Mouse (Mus musculus) gastrocnemius, adult 18-20 months (tissue): ENCODE results near the gene Brinp3. TPM values are rescaled to one million over a fixed set of nuclear protein-coding genes. Genes with fewer than 3 reads are reported as not detected.
"Not testable (repeated sequence)": the region's sequence is repeated elsewhere in the genome, so short reads cannot be mapped to it uniquely, and the experiment has no call there.

Source experiments
- DNase-seq: peaks from one replicate; pipeline ENCODE4 v3.0.0; 2021; ENCODE audit warnings: low spot score
- long read RNA-seq, 2 experiments: library from polyadenylated mRNA; stranded (forward); transcript quantifications; one replicate each; pipeline ENCODE4 v2.0.0; 2021
- total RNA-seq, 2 experiments: library from RNA; stranded (reverse); gene quantifications; 2 replicates each; pipeline ENCODE4 v1.2.3; 2021

Brinp3 gene
- total RNA-seq, result not detected
- long read RNA-seq, experiment 1, result 0 reads
- long read RNA-seq, experiment 2, result 0 reads

GRCm38 (mm10) chr1:146494681-146495331, at the start of gene Brinp3:
Brinp3 (plus strand) TSS chr1:146494760.
- no peak for DNase-seq

DNA sequence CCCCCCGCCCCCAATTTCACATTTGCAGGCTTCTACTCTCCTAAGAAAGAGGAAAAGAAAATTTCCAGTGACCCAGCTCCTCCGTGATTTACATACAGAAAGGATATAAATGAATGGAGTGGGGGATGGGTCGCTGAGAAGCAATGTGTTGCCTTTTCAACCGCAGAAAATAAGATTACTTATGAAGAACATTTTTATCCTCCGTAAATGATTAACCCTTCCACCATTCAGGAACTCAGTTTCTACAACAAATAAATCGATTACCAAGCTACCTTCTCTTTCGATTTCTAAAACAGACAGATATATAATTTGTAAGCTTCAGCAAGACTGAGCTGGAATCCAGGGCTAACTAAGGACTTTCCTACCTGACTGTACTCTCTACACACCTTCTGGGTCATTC, 339 bp upstream of the Brinp3 start:
- no peak for DNase-seq

DNA sequence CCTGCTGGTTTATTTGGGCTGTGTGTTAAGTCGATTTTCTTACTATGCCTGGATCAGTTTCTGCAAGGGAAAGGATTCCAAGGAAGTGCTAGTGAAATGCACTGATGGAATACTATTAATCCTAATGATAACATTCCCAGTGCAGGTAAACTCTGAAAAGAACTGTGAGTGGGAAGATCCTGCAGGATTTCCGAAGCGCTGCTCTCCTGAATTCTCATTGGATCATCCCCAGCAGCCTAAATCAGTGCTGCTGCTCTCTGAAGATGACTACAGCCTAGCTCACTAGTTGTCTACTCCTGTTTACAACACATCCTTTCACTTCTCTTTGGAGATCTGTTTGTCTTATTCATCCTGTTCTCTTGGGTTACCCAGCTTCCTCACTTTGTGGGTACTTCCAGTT, 826 bp downstream of the Brinp3 start:
- DNase-seq, result no peak

- DNase-seq, result no peak
These were observed 3.0 kb downstream of the Brinp3 start for GRCm38 (mm10) chr1:146497381-146498081.

DNA sequence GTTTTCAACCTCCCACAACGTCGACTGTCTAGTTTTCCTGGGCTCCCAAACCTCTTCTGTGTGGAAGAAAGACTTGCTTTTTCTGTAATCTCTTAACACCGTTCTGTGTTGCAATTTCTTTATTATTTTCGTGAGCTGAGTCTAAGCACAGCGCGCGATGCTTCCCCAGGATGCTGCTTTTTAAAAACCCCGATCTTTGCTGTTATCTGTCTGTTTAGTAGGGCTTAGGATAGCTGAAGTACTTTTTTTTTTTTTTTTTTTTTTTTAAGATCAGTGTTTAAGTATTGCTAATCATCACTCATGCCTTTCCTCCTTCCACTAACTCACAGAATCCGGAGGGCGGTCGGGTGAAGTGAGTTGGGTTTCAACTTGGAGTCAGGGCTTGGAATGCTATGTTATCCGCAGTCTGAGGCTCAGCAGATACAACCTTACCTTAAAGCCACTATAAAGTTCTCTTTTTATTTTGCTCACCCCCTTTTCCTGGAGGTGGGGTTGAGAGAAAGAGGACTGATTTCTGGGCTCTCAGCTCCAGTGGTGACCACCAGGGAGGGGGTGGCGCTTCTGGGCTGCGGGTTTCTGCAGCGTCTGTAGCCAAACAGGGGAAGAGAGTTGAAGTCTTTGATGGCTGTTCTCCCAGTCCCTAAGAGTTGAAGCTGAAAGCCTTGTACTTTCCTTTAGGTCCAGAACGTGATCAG, 3.7 kb downstream of the Brinp3 start:
- no peak for DNase-seq

DNA sequence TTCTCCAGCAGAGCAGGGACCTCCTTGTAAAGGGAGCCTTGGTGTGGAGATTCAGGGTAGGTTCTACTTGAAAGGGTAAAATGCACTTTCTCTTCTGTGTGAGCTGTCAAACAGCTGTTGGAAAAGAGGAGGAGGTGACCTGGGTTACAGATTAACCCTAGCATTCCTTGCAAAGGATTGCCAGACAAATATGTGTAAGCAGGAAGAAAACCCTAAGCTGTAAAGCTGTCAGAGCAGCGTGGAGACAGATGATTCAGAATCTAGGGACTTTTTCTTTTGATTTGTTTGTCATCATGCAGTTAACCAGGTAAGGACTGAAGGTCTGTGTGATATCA, 4.2 kb downstream of the Brinp3 start:
- DNase-seq, result no peak

DNA sequence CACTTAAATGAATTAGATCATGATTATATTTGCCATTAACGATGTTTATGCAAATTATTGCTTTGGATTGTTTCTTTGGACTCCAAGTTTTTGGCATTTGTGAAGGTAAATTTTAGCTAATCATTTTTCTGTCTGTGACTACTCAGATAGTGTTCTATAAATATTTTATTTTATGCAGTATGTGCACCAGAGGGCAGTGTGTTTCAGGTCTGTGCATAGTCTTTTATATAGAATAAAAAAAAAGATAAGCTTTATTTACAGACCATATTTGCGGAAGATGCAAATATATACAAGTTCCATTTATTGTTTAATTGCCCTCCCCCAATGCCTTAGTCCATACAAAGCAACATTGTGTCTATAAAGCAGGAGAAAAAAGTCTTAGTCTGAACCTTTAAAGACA, 20.8 kb downstream of the Brinp3 start:
- DNase-seq, result no peak

DNA sequence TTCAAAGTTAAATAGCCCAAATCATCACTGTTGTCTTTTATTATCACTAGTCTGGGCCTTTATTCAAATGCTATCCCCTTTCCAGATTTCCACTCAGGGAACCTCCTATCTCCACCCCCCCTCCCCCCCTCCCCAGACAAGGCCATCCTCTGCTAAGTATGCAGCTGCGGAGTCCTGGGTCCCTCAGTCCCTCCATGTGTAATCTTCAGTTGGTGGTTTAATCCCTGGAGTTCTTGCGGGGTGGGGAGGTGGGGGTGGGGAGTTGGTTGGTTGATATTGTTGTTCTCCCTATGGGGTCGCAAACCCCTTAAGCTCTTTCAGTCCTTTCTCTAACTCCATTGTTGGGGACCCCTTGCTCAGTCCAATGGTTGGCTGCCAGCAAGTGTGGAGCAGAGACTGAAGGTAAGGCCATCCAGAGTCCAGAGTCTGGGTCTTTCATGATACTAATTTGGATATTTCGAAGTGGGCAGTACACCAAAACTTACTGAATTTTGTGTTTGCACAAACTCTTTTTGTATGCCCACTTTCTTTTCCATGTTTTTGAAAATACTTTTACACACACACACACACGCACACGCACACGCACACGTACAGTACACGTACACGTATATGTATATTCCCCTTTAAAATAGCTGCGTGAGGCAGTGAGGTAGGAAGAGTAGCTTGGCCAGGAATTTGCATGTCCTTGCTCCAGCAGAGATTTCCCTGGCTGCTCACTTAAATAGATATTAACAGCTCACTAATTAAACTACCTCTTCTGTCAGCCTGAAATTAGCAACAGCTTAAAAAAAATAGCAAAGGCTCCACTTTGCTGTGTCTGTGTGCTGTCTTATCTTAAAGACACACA, 29.4 kb downstream of the Brinp3 start:
- DNase-seq, result no peak

DNA sequence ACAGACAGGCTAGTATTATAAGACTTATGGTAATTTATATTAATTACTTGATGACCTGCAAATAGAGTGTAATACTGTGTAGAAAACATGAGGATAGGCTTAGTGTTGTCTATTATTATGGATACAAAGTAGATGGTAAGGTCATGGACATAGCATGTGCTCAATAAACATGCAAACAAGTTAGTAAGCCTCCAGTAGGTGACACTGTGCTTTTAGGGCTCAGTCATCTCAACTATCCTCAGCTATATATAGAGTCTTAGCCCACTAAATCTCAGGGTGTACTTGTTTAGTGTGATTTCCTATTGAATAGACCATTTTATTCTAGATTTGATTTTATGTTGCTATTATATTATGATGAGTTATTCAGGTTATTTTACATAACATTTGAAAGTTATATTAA, 34.0 kb downstream of the Brinp3 start:
- no peak for DNase-seq

DNA sequence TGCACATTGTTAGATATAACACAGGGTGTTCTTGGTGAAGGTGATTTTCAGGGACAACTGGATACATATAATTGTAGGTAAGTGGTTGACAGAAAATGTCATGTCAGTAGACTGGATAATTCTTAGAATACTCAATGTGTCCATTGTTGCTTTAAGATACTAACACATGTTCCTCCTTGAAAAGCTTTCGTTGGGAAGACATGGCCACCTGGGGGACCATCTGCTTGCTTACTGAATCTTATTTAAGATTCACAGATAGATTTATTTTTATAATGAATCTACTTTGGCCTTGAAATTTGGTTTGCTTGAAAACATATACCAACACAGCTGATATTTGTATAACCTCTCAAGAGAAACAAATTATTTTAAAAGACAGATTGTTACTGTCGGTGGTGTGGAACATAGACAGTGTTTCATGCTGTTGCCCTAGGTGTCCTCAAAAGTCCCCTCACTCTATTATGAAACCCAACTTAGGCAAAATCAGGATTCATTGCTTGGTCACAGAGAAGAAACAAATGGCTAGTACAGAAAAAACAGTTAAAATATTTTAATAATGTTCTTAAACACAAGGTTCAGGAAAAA, 52.4 kb downstream of the Brinp3 start:
- DNase-seq, result no peak

GRCm38 (mm10) chr1:146556982-146557381, 62.4 kb downstream of the Brinp3 start:
- no peak for DNase-seq

DNA sequence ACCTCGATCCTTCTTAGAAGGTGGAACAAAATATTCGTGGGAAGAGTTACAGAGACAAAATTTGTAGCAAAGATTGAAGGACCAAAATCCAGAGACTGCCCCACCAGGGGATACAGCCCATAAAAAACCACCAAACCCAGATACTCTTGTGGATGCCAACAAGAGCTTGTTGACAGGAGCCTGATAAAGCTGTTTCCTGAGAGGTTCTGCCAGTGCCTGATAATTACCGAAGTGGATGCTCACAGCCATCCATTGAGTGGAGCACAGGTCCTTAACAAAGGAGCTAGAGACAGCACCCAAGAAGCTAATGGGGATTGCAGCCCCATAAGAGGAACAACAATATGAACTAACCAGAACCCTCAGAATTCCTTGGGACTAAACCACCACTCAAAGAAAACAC, 67.6 kb downstream of the Brinp3 start:
- DNase-seq, result no peak

DNA sequence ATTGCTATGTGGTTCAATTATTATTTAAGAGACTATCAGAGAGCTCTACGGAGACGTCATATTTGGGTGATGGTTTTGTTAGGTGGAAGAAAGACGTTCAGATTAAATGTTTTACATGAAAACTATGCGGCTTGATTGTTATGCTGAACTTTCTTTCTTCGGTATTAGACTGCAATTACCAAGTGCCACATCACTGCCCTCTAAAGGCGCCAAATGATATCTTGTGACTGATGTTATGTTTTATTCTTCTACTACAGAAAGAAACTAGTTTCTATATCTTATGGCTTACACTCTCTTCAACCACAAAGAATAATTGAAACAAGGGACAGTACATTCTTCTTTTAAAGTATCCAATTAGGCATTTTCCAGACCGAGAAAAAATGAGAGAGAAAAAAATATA, 89.6 kb downstream of the Brinp3 start:
- no peak for DNase-seq

DNA sequence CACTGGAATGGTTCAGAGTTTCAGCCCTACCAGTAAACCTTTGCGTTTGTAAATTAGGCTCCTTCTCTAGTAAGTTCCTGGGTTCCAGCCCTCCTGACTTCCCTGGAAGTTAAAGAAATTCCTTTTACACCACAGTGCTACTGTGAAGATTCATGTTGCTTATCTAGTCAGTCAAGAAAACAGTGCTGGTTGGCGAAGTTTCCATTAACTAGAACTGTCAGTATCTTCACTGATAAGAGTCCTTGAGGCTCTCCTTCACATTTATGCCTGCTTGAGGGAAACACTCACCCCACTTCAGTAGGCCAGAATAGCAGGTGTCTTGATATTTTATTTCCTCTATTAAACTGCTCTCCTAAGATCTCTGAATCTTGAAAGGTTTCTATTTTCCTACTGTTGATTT, 138.3 kb downstream of the Brinp3 start:
- no peak for DNase-seq

- DNase-seq, result no peak
These were observed 162.7 kb downstream of the Brinp3 start for GRCm38 (mm10) chr1:146657214-146657613.

DNA sequence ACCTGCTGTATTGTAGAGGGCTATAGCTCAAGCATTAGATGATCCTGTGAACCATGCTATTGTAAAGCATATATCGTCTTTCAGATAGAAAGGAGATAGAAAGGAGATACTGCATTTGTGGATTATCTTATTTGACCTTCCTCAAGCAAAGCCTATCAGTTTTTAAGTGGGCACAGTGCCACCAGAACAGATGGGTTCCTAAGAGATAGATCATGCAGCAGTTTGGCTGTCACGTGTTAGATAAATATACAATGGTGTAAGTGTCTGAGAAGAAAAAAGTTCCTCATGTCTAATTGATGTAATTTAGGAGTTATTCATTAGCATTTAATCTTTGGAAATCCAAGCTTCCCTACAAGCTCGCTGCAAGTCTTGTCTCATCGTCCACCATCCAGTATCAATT, 206.2 kb downstream of the Brinp3 start:
- no peak for DNase-seq

DNA sequence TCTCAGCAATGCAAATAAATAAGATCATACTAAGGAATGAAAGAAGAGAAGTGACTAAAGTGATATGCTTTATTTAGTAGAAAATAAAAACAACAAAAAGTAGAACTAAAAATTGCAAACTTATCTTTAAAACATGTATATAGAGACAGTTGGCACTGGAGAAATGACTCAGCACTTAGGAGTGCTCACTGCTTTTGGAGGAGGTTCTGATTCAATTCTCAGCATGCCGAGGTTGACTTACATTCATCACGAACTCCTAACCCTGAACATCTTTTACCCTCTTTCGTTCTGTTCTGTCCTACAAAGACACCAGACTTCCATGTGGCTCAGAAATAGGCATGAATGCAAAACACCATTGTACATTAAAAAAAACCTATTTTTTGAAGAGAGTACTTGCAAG, 225.0 kb downstream of the Brinp3 start:
- DNase-seq, result no peak

- DNase-seq, result not testable (repeated sequence)
These were observed 230.4 kb downstream of the Brinp3 start for GRCm38 (mm10) chr1:146724784-146725513.

DNA sequence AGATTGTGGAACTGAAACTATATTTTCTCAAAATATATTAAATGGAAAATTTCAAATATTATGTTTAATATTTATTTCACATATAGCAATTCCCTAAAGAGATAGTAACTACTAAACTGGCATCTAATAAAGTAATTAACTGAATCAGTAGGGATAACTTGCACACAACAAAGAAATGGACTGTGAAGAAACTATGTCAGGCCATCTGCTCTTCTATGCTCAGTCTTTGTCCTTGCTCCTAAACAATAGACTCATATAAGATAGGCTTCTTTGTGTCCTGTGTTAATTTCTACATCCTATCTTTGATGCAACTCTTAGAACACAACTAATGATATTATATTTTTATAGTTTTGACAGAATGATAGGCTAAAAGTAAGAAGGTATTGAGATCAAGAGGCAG, 256.5 kb downstream of the Brinp3 start:
- no peak for DNase-seq

- no peak for DNase-seq
These were observed 288.7 kb downstream of the Brinp3 start for GRCm38 (mm10) chr1:146783259-146783658.

- no peak for DNase-seq
These were observed 292.7 kb downstream of the Brinp3 start for GRCm38 (mm10) chr1:146787236-146787635.
